Mouse (Mus musculus): ENCODE results near the gene Slc7a10.

Gene Slc7a10

DNA sequence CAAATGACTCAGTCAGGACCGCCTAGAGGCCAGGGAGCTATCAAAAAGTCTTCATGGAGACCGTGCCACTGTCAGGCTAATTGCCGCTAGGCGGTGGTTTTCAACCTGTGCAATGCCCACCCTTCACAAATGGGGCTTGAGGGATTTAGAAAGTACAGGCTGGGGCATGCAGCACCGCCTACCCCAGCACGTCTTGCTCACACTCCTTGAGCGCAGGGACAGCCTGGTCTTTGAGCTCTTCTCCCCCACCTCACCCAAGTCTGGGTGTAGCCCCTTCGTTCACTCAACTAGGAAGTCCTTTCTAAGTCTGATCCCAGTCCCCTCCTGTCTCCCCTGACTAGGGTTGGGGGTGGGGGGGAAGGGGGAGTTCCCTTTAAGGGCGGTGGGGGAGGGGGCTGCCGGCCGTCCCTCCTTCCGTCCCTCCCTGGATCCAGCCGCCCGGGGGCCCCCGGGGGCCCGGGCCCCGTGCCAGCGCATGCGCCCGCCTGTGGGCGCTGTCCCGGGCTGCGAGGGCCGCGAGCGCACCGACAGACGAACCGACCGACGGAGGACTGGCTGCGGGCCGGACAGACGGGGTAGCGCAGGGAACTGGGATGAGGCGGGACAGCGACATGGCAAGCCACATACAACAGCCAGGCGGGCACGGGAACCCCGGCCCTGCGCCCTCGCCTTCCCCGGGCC is at the start of gene Slc7a10:
Gene Slc7a10, plus strand, starts transcription at position 497 of the 681 bp plus-strand sequence.
- DNase-seq (ENCODE audit: low read depth, low spot score), result no peak

DNA sequence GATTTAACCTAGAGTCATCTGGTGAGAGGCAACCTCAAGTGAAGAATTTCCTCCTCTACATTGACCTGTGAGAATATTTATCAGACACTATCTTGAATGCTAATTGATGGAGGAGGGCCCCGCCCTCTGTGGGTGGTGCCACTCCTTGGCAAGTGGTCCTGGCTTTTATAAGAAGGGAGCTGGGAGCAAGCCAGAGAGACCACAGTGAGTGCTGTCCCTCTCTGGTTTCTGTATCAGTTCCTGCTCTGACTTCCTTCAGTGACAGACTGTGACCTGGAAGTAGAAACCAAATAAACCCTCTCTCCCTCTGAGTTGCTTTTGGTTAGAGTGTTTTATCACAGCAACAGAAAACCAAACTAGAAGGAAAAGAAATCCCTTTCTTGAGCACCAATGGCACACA is 48.7 kb upstream of the Slc7a10 start:
- DNase-seq (ENCODE audit: low read depth, low spot score), result no peak

DNA sequence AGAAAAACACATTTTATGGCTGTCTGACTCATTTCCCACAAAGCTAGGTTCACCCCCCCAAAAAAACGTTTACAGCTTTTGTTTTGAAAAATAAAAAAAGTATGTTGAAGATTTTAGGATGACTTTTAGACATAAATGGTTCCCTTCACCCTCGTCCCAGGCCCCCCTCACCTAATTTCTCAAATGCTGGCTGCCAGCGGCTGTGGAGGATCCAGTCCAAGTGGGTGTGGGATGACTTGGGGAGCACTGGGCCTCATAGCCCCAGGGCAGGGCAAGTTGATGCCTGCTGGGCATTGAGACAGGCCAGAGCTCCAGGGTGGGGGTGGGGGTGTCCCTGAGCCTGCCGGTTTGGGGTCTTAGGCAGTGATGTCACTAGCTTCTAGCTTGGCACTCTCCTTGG is 47.7 kb upstream of the Slc7a10 start:
- DNase-seq (ENCODE audit: low read depth, low spot score), result no peak

DNA sequence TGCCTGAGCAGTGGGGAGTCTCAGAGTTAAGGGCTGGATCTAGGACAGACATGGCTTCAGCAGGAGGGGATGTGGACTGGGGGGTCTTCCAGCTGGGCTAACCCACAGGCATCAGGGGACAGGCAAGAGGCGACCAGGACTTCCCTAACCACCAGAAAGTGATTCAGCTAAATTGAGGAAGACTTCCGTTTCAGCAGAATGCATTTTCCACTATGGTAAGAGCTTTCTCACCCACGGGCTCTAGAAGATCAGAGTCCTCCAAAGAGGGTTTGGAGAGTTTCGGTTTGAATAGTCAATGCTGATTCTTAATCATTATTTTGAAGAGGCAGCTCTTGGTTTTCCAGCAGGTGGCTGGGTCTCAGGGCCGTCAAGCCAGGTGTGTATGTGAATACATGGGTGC is 46.3 kb upstream of the Slc7a10 start:
- no peak for DNase-seq (ENCODE audit: low read depth, low spot score)

DNA sequence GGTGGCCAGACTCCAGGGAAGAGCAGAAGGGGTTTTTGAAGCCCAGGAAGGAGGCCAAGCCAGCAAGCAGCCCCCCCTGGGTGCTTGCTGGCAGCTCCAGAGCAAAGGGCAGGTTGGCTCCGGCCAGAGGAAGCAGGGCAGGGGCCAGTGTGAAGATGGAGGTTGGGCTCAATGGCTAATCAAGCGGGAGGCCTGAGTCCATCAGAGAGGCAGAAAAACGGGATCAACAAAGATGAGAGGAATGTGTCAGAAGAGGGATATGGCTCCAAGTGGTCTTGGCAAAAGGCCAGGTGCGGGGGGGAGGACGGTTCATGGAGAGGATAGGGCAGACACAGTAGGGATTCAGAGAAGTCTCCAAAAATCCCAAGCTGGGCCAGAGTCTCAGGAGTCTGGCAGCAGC is 44.7 kb upstream of the Slc7a10 start:
- no peak for DNase-seq (ENCODE audit: low read depth, low spot score)

DNA sequence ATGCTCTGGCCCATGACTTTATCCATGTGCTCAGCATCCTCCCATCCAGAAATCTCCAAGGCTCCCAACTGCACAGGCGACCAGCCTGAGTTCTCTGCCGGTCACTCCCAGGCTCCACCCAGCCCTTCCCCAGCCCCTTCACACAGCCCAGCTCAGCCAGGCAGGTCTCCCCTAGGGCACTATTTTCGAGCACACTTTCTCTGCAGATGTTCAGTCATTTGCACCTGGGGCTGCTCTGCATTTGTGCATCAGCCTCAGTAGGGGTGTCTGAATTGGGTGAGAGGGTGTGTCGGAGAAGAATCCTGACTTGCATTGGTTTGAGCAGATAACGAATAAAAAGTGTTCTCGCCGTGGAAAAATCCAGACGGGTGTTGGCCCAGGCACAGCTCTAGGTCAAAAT is 43.7 kb upstream of the Slc7a10 start:
- no peak for DNase-seq (ENCODE audit: low read depth, low spot score)

DNA sequence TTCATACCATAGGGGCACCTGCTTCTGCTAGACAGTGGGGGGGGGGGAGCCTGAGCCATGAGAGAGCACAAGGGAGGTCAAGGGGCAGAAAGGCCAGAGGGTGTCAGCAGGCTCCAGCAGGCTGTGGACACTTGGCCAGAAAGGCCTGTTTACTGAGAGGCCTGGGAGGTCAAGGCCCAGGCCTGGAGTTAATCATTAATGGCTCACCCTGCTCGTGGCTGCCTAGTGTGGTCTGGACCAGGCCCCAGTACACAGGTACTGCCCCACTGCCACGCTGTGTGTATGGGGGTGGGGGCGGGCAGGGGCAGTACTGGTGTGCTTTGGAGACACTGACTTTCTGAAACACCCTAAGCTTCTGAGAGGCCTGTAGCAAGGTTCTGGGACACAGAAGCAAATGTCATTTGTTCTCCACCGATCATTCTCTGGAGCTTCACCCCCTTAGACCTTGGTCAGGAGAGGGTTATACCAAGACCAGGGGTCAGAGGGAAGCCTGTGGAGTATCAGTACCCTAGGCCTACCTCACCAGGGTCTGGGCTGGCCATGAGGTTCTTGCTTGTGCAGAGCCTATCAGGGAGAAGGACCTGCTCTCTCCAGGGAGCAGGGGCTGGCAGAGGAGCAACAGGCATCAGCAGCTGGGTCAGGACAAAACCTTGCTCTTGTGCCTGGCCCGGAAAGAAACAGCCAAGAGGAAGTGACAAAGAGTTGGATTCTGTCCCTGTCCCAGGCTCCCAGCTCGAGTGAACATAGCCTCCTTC is 42.1 kb upstream of the Slc7a10 start:
- DNase-seq (ENCODE audit: low read depth, low spot score), result no peak

DNA sequence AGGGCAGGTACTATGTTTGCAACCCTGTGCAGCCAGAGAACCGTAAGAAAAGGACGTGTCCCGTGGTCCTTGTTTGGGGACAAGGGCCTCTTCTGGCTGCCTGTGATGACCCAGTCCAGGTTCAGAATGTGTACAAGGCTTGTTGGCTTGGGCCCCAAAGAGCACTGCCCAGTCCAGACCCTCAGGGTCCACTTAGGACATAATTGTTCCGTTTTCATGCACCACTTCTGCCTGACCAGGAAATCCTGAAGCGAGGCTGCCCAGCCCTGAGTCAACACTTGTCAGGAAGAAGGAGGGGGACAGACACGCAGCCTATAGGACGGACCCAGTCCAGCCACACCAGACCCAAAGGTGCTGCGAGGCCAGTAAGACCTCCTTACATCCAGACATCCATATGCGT is 41.1 kb upstream of the Slc7a10 start:
- DNase-seq (ENCODE audit: low read depth, low spot score), result no peak

DNA sequence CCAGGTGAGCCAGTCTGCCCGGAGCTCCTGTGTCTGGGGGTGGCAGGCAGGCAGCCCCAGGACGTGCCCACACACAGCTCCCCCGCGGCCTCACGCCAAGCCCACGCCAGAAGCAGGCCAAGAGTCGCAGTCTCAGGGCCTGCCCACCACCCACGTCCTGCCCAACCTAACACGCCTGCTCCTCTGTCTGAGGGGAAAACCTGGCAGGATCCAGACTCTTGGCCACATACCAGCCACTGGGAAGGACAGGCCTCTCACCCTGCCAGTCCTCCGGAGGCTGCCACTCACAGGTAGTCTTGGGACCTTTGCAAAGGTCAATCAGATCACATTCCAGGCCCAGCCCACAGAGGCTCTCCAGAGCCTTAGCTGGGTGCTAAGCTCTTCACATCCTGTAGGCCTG is 39.9 kb upstream of the Slc7a10 start:
- no peak for DNase-seq (ENCODE audit: low read depth, low spot score)

DNA sequence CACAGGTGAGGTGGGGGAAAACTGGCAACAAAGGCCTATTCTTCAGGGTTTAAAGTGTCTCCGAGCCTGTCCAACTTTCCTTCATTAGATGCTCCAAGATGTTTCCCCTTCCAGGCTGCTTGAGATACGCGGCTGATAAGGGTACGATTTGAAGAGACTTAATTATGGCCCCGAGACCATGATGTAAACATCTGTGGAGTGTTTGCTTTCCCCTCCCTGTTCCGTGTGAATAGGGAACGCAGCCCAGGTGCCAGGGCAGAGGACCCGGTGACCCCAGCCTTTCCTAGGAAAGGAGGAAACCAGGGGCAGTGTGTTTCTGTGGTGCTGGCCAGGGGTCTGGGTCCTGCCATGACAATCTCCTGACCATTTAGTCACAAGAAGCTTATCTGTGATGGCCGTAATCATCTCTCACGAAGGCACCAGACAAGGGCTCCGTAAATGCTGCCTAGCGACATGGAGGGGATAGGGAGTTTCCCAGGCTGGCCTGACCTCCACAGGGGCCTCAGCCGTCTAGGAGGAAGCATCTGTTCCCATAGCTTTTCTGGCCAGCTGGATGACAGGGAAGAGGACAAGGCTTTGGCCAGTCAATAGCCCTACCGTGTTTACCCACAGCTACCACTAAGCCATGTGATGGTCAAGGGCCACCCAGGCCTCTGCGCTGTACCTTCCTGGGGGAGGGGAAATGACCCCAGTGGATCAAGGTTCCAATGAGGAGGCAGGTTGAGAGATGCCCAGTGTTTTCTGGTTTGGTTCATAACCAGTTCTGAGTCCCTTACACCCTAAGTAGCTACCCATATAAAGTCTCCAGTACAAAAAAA is 36.4 kb upstream of the Slc7a10 start:
- DNase-seq (ENCODE audit: low read depth, low spot score), result no peak

DNA sequence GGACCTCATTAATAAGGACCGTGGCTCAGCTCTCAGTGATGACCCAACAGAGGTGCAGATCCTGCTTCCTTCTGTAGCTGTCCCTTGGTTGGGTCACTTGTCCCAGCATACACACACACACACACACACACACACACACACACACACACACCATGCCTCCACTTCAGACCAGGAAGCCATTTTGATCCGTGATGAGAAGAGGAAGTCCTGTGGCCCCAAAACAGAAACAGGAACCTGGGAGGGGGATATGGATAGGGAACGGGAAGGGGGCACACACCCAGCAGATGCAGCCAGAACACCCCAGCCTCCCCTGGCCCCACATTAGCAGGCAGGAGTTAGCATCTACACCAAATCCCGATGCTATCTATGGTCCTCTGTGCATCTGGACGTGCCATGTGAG is 35.3 kb upstream of the Slc7a10 start:
- DNase-seq (ENCODE audit: low read depth, low spot score), result no peak

DNA sequence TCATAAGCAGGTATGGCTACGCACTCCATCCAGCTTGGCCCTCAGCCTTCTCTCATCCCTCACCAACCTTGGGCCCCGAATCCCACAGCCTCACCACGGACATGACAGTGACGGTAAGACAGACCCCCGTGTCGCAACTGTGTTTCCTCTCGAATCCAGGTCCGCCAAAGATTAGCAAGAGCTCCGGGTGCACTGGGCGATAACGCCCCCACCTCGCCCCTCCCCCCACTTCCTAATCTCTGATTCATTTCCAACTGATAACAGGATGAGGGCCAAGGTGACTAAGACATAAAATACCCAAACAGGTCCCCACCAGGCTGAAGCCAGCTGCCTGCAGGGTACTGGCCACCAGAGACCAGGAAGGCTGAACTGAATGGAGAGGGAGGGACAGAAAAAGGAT is 31.7 kb upstream of the Slc7a10 start:
- DNase-seq (ENCODE audit: low read depth, low spot score), result no peak

DNA sequence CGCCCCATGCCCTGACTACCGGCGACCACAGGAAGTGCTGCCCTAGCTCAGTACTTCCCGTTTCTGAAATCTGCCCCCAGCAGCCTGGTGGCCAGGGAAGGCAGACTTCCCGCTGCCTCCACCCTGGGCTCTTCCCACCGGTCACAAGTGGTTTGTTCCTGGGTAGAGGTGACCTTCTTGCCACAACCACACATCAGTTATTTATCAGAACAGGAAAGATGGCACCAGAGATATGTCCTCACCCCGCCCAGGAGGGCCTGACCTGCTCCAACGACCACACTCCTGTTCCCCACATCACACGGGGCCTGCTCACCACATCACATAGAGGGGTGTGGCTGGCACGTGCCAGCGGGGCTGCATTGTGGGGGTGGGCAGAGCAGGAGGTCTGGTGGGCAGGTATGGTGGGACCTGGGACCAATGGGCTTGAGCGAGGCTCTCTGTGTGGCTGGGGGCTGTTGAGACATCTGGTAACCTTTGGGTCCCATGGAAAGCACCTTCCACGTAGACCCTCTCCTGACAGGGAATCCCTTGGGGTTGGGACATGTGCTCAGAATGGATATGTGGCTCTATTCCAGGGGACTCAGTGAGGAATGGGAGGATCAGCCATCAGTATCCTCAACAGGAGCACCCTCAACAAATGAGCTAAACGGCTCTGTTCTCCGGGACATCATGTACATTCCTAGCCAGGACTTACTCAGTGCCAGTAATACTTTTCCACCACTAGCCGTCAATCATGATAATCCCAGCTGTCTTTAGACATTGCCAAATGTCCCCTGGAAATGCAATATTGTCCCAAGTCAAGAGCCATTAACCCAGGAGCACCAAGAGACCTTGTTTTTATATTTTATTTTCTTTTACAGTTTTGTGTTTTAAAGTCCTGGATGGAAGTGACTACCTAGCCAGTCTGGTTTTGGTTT is 29.4 kb upstream of the Slc7a10 start:
- no peak for DNase-seq (ENCODE audit: low read depth, low spot score)

DNA sequence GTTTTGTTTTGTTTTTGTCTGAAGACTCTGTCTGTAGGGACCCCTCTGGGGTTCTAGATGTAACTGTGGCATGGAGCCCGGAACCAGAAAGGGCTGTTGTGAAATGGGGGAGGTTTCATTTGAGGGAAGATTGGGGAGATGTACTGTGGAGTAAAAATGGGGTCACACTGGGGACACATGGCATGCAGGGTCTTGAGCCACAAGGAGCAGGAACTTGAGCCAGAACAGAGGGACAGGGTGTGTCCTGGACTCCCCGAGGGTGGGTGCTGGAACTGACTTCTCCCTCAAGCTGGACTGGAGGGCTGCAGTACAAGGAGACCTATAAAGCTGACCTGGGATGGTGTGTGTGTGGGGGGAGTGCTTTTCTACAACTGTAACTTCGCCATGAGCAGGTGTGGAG is 28.7 kb upstream of the Slc7a10 start:
- no peak for DNase-seq (ENCODE audit: low read depth, low spot score)

DNA sequence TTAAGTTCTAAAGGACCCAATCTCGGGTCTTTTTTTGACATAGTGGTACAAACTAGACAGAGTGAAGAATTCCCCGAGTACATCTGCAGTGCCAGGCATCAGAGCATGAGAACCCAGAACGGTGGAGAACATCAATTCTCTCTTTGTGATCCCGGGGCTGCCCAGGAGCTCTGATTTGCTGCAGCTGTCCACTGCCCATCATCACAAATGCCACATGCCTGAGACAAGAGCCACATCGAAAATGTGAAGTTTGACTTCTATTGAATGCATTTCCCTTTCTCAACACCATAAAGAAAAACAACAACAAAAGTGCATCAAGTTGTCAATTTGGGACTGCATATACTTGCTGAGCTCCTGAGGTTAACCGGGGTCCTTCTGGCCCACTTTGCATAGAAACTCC is 23.7 kb upstream of the Slc7a10 start:
- no peak for DNase-seq (ENCODE audit: low read depth, low spot score)

DNA sequence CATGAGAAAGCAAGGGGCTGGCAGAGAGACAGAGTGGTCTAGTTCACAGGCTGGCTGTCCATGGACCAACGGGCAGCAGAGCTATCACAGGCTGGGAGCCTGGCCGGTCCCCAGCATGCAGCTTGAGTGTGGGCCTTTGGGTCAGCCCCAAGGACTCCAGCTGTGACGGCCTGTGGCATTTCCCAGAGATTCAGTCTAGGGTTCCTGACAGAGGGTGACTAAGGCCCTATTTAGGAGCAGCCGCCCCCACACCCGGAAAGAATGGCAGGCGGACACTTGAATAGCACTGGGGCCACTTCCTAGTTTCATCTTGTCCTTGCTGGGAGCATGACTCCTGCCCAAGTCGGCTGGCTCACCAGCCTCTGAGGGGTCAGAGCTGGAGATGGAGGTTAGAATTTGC is 22.6 kb upstream of the Slc7a10 start:
- DNase-seq (ENCODE audit: low read depth, low spot score), result no peak

DNA sequence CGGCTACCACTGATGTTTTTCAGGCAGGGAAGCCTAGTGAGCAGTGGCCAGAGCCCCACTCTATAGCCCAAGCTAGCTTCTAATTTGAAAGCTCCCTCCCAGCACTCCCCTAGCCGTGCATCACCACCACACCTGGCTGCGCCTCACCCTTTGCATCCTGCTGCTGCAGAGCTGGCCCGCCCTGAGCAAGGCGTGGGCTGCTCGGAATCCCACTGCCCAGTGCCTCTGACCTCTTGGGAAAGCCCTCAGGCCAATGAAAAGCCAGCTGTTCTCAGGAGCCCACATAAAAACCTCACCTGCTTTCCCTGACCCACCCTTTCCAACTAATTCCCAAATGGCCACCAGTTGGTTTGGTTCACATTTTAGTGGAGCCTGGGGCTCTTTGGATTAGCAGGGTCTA is 22.1 kb upstream of the Slc7a10 start:
- no peak for DNase-seq (ENCODE audit: low read depth, low spot score)

DNA sequence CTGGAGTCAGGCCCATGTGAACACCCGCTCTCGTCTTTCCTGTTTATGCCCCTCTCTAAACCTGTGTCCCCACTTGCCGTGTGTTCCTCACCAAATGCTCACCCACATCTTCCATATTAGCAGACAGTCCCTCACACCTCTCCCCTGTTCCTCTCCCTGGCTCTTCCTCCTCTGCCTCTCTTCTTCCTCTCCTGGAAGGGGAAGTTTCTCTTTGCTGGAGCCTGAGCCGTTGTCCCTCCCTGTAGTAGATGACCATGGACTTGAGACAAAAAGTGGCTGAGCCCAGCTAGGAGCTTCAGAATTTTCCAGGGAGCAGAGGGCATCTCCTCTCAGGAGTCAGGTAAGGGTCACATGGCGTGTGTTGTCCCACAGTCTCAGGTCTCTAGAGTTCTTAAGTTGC is 19.2 kb upstream of the Slc7a10 start:
- DNase-seq (ENCODE audit: low read depth, low spot score), result no peak

DNA sequence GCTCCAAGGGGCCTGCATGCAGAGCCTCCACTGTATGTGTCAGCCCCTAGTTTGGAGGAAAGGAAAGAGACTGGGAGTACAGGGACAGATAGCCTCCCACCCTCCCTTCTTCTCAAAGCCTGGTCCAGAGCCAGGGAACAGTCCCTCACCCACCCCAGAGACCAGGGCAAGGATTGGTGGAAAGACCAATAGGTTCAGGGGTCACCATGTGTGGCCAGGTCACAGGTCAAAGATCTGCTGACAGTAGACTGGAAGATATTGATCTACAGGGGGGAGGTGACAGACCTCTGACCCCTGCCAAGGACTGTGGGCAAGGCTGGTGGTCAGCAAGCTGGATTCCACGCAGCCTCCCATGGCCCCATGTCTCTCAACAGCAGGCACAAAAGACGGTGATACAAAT is 18.3 kb upstream of the Slc7a10 start:
- DNase-seq (ENCODE audit: low read depth, low spot score), result no peak

DNA sequence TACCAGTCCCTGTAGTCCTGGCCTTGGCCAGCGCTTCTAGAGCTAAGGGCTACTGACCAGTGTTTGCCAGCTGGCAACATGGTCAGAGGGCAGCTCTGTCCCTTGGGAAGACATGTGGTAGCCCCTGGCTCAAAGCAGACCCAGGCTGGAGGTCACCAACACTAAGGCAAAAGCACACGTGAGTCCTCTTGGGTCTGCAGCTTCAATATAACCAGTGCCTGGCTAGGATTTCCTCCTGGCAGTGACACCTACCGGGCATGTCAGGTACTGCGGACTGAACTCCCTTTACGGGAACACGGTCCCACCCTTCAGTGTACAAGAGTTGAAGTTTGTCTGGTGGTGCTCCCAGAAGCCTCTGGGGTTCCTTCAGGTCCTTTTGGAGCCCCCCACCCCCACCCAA is 16.8 kb upstream of the Slc7a10 start:
- DNase-seq (ENCODE audit: low read depth, low spot score), result peak; percentile 38

DNA sequence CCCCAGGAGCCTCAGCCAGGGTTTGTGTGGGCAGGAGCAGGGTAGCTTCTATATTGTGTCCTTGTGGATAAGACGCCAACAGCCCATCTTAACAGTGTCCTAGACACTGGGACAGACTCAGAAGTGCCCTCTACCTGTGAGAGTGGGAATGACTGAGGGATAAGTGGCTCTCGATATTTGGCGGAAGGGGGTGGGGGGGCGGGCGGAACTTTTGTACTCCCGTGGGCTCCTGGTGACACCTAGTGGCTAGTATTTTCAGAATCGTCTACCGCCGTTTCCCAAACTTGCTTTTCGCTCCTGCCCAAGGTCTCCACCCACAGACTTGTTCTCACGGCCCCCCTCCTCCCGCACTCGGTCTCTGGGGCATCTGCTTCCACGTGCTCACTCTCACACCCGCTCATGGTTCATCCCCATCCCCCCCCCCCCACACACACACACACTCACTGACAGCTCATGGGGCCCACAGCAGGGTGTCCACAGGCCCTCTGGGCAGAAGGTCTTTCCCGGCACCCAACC is 14.3 kb upstream of the Slc7a10 start:
- DNase-seq (ENCODE audit: low read depth, low spot score), result peak; percentile 36

Data from telencephalon, adult 2 months (tissue).